Mouse (Mus musculus) subcutaneous adipose tissue, adult 2 months (tissue): ENCODE measurements around the gene Sdad1. TPM values are rescaled to one million over a fixed set of nuclear protein-coding genes. Genes with fewer than 3 reads are reported as not detected.

ENCODE experiments used
- polyA plus RNA-seq: library from polyadenylated mRNA; depleted of rRNA; stranded (reverse); fragments of >200 nt; gene quantifications from 2 replicates; pipeline ENCODE4 v1.2.3, GENCODE M21; 2012; ENCODE audit warnings: low replicate concordance; rRNA removed

Sdad1 gene
- 6.8 and 20.1 TPM in 2 replicates for polyA plus RNA-seq

DNA sequence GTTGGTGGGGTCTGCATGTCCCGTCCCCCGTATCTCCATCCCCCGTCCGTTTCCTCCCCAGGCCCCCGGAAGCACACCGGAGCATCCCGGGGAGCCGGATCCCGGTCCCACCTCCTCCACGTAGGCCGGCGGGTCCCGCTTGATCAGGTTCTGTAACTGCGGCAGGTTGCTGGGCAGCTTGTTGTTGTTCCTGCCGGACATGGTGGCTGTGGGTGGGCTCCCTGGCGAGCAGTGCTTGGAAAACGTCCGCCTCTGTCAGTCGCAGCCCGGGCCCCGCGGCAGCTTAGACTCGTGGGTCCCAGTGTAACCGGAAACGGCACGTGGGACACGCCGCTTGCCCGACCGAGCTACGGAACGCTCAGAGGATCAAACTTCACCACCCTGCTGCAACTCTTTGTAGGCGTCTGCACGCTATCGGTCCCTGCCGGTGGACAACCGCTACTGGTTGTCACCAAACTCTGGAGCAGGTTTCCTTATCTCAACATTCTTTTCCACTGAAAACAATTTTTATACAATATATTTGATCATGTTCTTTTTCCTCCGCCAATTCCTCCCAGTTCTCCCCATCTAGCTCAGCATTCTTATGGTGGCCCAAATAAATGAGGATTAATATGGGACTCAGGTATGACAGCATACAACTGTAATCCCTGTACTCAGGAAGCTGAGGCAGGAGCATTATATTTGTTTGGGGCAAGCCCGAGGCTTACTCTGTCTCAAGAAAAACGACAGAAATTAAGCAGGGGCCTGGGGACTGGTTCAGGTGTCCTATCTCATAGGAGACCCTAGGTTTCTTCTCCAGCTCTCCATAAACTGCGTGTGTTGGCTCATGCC, at the start of gene Sdad1:
Gene Sdad1 (minus strand): TSS at position 799 of the 831 bp plus-strand sequence.

DNA sequence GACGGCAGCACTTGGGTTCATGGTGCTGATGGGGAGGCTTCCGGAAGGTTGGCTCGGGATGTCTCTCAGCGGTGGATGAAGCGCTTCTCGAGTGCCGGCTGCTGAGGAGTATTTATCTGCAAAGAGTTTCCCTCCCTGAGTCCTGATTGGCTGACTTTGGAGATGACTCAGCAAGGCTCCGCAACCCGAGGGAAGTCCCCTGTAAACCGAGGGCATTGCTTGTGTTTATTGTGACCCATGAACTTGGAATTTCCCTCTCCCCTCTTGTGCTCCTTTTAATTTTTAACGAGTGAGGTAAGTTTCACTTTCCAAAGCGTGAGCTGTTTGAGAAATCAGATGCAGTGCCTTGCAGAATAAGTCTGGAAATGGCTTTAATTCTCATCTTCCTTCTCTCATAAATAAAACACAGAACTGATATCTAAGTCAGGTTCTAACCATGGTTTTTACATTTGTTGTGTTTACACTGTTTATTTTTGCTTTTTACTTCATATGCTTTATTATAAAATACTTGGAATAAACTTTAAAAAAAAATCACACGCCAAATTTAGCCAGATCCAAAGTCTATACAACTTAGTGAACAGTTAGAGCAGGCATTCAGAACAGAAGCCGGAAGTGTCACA, 38.6 kb upstream of the Sdad1 start, which contains the start of gene Cxcl10:
Gene Cxcl10 (minus strand): TSS at position 96 of the 620 bp plus-strand sequence.

DNA sequence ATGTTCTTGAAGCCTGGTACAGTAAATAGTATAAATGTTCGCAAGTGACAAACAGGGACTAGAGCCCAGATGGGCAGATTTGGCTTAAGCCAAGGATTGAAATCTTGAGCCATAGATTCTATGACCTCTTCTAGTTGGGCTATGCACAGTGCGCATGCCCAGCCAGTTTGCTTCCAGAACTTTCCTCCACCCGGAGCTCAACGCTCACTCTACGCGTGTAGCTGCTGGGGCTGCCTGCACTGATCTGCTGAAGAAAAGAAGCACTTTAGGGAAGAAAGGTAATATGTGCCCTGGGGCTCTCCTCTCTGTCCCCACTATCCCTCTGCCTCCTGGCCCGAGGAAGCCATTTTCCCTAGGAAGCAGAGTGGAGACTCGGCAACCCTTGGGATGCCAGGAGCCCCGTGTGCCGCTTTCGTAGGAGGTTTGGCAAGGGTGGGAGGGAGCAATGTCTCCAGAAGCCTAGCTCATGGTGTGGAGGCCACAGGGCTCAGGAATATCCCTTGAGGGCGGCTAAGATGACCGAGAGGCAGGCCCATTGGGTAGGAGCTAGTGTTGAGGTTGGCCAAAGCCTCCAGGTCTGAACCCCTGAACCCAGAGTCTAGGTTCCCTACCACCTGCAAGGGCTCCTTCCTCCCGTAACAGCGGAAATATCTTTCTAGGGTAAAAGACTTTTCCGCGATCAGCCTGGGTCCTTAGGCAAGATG, 21.5 kb upstream of the Sdad1 start, which contains the start of gene Art3:
Gene Art3 (plus strand): TSS at position 193 of the 704 bp plus-strand sequence.

DNA sequence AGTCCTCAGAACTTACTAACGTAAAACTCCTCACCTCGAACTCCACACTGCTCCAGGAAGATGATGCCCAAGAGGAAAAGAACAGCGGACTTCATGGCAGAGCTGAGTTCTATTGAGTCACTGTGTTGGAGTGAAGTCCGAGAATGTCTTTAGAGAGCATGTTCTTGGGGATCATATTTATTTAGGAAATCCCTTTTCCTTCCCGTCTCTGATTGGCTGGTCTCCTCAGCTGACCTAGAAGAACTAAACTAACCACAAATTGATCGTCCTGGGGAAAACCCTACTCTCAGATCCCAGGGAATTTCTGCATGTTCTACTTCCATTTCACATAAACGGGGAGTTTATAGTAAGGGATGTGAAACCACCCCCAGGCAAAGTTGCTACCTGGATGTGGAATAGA, 17.6 kb upstream of the Sdad1 start, which contains the start of gene Cxcl9:
Gene Cxcl9 (minus strand): TSS at position 151 of the 400 bp plus-strand sequence.

DNA sequence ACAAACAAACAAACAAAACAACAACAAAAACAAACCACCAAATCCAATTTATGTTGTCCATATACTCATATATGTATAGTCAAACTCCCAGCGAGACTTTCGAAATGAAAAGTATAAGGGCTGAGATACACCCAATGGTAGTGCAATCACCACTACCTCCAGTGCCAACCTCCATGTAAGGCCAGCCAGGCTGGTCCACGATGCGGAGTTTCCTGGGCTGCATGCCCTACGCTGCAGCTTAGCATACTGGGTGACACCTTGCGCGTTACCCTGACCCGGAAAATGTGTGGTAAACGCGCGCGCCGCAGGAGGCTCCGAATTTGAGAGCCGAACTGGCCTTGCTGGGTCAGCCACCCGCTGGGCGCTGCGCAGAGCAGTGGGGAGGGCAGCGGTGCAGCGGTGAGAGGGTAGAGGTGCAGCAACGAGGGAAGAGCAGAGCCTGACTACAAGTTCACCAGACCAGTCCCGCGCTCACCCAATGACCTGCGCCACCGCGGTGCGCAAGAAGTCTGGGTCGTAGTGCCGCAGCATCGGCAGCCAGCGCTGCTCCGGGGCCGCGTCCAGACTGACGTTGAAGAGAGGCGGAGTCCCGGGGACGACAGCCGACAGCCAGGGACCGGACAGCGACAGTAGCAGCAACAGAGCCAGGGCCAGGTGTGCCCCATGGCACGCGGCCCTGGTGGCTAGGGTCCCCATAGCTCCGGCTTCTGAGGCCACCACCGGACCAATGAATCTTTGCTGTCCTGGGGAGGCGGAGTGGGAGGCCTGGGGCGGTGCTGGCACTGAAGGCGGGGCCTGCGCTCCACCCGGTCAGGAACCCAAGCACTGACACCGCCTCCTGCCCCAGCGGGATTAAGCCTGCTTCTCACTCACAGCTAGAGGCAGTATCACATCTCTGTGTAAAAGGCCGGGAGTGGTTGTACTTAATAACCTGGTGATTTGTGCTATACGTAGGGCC, 32.6 kb downstream of the Sdad1 start, which contains the start of gene Naaa:
Gene Naaa (minus strand): TSS at position 734 of the 958 bp plus-strand sequence.

DNA sequence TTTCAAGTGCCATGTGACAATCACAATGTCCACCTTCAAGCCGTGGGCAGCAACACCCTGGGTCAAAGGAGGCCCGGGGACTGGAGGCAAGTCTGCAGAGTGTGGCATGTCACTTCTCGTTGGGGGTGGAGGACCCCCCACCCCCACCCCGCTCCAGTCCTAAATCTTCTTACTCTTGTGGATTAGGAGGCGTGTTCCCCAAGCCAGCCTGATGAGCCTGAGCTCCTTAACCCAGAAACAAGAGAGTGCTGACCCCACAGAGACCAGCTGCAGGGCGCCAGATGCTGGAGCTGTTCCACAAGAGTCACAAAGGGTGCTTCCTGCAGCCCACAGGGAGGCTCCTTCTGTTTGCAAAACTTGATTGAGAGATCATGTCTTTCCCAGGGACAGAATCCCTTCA, 54.1 kb downstream of the Sdad1 start, which contains the start of gene Ppef2:
Gene Ppef2 (minus strand): TSS at position 61 of the 400 bp plus-strand sequence.

Other genes with a start within 250 kb of the Sdad1 start
- gene G3bp2, start 226.8 kb downstream of the Sdad1 start, polyA plus RNA-seq = 29.8 and 37.2 TPM in 2 replicates
- gene Uso1, start 172.5 kb downstream of the Sdad1 start, polyA plus RNA-seq = 37.3 and 39.9 TPM in 2 replicates
- not detected in 2 replicates for gene U90926, start 95.1 kb downstream of the Sdad1 start, polyA plus RNA-seq
- 1.3 TPM in 2 replicates for gene Ppef2, start 54.2 kb downstream of the Sdad1 start, polyA plus RNA-seq
- 83.2 and 135 TPM in 2 replicates for gene Naaa, start 32.3 kb downstream of the Sdad1 start, polyA plus RNA-seq
- gene Cxcl9, start 17.6 kb upstream of the Sdad1 start, polyA plus RNA-seq = 53.5 and 114 TPM in 2 replicates
- gene Art3, start 21.3 kb upstream of the Sdad1 start, polyA plus RNA-seq = 70.1 and 260 TPM in 2 replicates
- 7.9 and 14.3 TPM in 2 replicates for gene Cxcl10, start 38.4 kb upstream of the Sdad1 start, polyA plus RNA-seq
- 21.8 and 36.5 TPM in 2 replicates for gene Nup54, start 124.7 kb upstream of the Sdad1 start, polyA plus RNA-seq
- gene Scarb2, start 196.4 kb upstream of the Sdad1 start, polyA plus RNA-seq = 32.0 and 36.5 TPM in 2 replicates
- not detected in 2 replicates for gene Fam47e, start 244.6 kb upstream of the Sdad1 start, polyA plus RNA-seq